Mouse (Mus musculus): ENCODE results near the gene Mlec. TPM values are rescaled to one million over a fixed set of nuclear protein-coding genes. Genes with fewer than 3 reads are reported as not detected.

The Mlec gene
- 73.6 and 80.6 TPM in 2 replicates for polyA plus RNA-seq (2016; fragmentation: Nextera tagmentation; extraction: Ambion mirVana)

DNA sequence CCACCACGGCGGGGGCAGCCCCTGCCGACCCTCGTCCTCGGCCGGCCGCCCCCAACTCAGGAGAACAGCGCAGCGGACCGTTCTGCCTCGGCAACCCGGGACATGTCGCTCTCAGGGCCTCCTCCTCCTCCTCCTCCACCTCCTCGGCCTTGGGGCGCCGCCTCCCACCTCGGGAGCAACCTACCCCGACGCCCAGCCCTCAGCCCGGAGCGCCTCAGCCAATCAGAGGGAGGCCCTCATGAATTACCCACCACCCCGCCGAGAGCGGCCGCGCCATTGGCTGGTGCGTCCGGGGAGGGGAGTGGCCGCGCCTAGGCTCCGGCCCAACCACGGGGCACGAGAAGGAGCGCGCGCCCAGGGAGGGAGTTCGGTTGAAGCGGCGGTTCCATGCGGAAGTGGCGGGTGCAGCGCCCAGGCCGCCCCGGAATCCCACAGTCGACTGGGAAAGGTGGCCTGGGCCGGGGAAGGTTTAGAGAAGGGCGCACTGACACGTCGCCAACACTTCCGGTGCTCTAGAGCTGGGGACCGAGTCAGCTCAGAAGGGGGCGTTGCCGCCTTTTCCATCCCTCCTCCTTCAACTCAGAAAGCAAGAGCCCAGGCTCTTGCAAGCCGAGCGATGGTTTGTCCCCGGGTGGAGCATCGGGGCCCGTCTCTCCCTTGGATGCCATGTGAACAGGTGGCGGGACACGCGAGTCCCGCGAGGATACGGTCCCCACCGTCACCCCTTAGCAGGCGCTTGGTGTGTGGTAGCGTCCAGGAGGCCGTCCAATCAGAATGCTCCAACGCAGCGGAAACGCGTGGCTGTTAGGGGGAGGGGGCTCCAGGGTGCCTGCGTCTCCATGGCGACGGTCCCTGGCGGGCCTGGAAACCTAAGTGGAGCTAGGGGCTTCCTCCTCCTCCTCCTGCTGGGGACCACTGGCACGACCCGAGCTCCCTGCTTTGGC, at the start of gene Mlec:
Gene Mlec (minus strand): TSS at position 140 of the 944 bp plus-strand sequence.
- H3K27ac ChIP-seq (replicated peaks) = peak within 1 kb of the TSS; percentile 97
- H3K4me3 ChIP-seq = peak within 1 kb of the TSS; percentile 78
- H3K36me3 ChIP-seq (replicated peaks) = peaks cover 18% of the 10 kb centered on the region
- no peaks in the 10 kb centered on the region for H3K27me3 ChIP-seq (replicated peaks; ENCODE audit: low read depth, poor library complexity, severe bottlenecking)
- under 1% methylated on average over 78 of the region's 78 CpGs for WGBS
- no peaks in the 10 kb centered on the region for H3K9me3 ChIP-seq
- peaks cover 75% of the 10 kb centered on the region for H3K4me1 ChIP-seq
- peak; percentile 100 for DNase-seq (ENCODE audit: low spot score)

DNA sequence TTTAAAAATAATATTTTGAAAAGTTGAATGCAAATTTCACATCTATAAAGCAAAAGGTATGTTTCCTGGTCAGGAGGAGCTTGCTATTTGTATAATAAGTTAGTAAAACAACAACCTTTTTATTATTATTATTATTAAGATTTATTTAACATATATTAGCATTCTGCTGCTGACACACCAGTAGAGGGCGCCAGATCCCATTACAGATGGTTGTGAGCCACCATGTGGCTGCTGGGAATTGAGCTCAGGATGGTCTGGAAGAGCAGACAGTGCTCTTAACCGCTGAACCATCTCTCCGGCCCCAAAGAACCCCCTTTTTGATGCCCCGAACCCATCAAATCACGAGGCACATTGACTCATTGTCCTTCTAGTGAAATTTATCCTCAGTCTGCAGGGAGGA, 49.3 kb upstream of the Mlec start:
- 54% methylated on average over 5 of the region's 5 CpGs for whole genome bisulfite sequencing
- H3K27me3 ChIP-seq (replicated peaks; ENCODE audit: low read depth, poor library complexity, severe bottlenecking) = peaks cover 56% of the 10 kb centered on the region
- H3K4me1 ChIP-seq = peaks cover 26% of the 10 kb centered on the region
- no peak for DNase-seq (ENCODE audit: low spot score)
- no peaks in the 10 kb centered on the region for H3K9me3 ChIP-seq
- no peak overlapping the region for H3K4me3 ChIP-seq
- no peak overlapping the region for H3K27ac ChIP-seq (replicated peaks)
- no peaks in the 10 kb centered on the region for H3K36me3 ChIP-seq (replicated peaks)

DNA sequence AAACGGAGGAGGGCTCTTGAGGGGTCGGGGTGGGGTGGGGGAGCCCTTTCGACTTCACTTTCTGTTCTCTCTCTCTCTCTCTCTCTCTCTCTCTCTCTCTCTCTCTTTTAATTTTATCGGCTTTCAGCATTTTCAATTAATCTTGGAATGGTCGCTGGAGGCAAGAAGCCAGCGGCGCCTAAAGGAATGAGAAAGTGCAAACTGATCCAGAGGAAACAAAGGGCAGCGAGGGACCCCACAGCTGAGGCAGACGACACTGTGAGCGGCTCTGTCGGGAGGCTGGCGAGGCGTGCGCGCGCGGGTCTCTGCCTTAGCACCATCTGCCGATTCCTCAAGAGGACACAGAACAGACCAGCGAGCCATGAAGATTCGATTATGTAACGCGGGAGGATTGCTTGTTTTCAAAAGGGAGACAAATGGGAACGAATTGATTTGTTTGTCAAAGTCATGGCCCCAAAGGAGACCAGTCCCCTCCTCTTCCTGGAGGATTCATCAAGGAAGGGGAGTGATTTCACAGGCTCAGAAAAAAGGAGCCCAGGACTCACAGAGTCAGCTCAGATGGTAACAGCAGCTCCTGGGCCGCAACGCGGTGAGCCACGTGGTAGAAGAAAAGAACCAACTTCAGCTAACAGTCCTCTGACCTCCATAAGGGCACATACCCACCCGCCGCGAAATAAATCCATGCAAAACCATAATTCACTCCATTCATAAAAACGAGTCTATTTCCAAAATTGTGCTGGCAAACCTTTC, 46.8 kb upstream of the Mlec start:
- peak; percentile 80 for DNase-seq (ENCODE audit: low spot score)
- H3K36me3 ChIP-seq (replicated peaks) = no peaks in the 10 kb centered on the region
- WGBS = 4% methylated on average over 31 of the region's 31 CpGs
- H3K9me3 ChIP-seq = no peaks in the 10 kb centered on the region
- peak overlapping the region; percentile 55 for H3K4me3 ChIP-seq
- H3K4me1 ChIP-seq = peaks cover 26% of the 10 kb centered on the region
- H3K27ac ChIP-seq (replicated peaks) = peak overlapping the region; percentile 82
- peaks cover 44% of the 10 kb centered on the region for H3K27me3 ChIP-seq (replicated peaks; ENCODE audit: low read depth, poor library complexity, severe bottlenecking)

DNA sequence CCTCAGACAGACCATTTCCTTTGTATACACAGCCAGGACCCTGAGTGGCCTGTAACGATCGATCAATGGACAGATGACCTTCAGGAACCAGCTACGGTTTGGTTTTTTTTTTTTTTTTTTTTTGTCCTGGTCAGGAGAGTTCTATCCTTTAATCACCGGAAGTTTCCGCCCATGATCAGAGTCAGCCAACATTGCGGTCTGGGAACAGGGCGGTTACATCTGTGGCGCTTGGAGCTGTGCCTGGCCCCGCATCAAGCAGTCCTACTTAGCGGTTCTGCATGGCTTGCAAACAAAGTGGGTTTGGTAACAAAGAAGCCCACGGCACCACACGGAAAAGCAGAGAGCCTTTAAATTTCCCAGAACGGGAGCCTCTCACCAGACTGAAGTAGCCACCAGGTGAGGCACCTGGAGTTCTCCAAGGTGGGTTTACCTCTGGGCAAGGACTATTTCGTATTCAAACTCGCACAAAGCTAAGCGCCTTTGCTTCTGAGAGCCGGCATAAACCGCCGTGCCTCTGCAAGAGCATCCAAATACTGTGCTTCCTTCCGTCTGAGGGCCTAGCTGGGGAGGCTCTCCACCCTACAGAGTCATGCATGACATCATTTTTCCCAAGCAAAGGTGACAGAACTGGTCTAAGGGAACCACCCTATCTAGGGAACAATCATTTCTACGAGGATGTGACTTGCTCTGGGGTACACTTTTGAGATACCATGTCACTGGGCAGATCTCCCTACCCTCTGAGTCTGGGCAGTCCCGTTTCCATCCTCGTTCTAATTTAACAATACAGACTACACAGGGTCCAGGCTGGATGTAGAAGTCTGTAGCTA, 46.0 kb upstream of the Mlec start:
- Histone ChIP-seq H3K27me3 (replicated peaks; ENCODE audit: low read depth, poor library complexity, severe bottlenecking) (peaks cover 44% of the 10 kb centered on the region), H3K36me3 (replicated peaks) (no peaks in the 10 kb centered on the region), H3K4me1 (peaks cover 26% of the 10 kb centered on the region), H3K9me3 (no peaks in the 10 kb centered on the region), H3K27ac (replicated peaks) (peak overlapping the region; percentile 82), H3K4me3 (peak overlapping the region; percentile 55)
- 13% methylated on average over 23 of the region's 23 CpGs for WGBS
- DNase-seq (ENCODE audit: low spot score) = peak; percentile 50

DNA sequence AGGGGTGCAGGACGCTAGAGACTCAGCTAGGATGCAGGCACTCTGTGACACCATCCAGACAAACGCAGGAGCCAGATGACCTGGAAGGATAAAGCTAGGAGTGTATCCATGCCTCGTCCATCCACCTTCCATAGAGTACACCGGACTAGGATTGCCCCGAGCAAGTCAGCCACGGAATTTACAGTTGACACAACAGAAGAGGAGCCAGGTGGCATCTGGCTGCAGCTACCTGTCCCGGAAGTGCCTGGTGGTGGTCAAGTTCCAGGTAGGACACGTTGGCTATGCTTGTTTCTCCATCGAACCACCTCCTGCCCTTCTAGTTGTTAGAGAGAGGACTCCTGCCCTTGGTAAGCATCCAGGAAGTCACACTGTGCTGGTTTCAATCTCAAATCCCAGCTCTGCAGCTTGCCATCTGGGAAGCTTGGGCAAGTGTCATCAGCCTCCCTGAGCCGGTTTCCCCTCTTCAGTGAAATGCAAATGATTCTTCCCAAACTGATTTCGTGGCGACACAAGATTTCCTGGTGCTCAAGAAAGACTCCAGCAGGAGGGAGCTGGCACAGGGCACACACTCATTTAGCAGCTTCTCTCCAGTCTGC, 36.7 kb upstream of the Mlec start:
- H3K9me3 ChIP-seq = no peaks in the 10 kb centered on the region
- H3K36me3 ChIP-seq (replicated peaks) = no peaks in the 10 kb centered on the region
- peak overlapping the region; percentile 79 for H3K4me3 ChIP-seq
- WGBS = 4% methylated on average over 12 of the region's 12 CpGs
- H3K4me1 ChIP-seq = peaks cover 45% of the 10 kb centered on the region
- H3K27me3 ChIP-seq (replicated peaks; ENCODE audit: low read depth, poor library complexity, severe bottlenecking) = peaks cover 77% of the 10 kb centered on the region
- H3K27ac ChIP-seq (replicated peaks) = peak overlapping the region; percentile 75; the same call in 1 of the 2 replicates
- no peak for DNase-seq (ENCODE audit: low spot score)

DNA sequence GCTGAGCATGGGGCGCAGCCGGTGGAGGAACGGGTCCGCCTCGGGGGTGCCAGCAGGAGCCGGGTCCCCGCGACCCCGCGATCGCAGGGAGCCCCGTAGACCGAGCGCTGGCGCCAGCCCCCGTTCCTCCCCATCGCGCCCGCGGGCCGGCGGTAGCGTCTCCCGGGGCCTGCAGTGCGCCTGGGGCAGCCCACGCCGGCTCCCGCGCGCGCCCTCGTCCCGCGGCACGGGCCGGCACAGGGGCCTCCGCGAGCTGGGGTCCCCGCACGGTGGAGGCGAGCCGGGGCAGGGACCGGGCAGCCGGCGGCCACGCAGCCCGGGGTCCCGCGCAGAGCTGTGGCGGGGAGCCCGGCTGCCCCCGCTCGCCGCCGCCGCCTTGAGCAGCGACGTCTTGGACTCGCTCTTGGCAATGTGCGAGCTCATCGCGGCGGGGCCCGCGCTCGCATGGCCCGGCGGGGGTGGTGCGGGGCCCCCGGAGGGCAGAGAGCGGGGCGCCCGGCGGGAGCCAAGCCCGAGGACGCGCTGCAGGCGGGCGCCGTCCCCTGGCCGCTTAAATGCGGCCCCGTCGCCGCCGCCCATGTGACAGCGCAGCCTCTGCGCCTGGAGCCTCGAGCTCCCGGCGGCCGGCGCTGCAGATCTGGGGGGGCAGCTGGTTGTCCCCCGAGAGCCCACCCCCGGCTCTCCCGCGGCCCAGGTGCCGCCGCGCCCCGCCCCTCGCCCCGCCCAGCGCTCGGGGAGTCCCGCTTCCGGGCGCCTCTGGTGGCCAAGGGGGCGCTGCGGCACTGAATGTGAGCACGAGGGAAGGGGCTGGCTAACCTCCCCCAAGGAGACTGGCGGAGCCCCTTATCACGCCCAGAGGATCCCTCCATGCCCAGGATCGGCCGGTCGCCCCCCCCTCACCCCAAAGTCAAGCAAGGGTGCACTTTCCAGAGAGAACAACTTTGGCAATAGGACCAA, 36.0 kb upstream of the Mlec start, which contains the start of gene Cabp1:
Gene Cabp1 (minus strand): TSS at position 713 of the 957 bp plus-strand sequence.
- peak within 1 kb of the TSS; percentile 75 for H3K27ac ChIP-seq (replicated peaks)
- H3K9me3 ChIP-seq = no peaks in the 10 kb centered on the region
- no peaks in the 10 kb centered on the region for H3K36me3 ChIP-seq (replicated peaks)
- under 1% methylated on average over 115 of the region's 116 CpGs for WGBS
- H3K4me1 ChIP-seq = peaks cover 49% of the 10 kb centered on the region
- DNase-seq (ENCODE audit: low spot score) = peak; percentile 84
- H3K4me3 ChIP-seq = peak within 1 kb of the TSS; percentile 79
- H3K27me3 ChIP-seq (replicated peaks; ENCODE audit: low read depth, poor library complexity, severe bottlenecking) = peaks cover 84% of the 10 kb centered on the region

DNA sequence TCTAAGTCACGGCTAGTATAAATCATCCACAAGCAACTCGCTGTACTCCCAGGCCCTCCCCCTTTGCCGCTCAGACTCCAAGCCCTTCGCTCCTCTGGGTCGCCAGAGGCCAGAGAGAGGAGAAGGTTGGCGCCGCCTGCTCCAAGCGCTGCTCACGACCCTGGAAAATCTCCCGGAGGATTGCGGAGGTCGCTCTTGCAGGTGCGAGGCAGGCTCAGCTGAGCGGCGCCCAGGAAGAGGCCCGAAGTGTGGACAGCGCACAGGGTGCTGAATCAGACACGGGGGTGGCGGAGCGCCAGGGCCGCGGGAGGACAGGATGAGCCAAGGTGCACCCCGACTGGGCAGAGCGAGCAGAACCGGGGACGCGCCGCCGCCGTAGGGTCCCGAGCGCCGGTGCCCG, 35.2 kb upstream of the Mlec start:
- Histone ChIP-seq H3K36me3 (replicated peaks) (no peaks in the 10 kb centered on the region), H3K4me3 (peak overlapping the region; percentile 79), H3K27me3 (replicated peaks; ENCODE audit: low read depth, poor library complexity, severe bottlenecking) (peaks cover 89% of the 10 kb centered on the region), H3K4me1 (peaks cover 49% of the 10 kb centered on the region), H3K9me3 (no peaks in the 10 kb centered on the region), H3K27ac (replicated peaks) (peak overlapping the region; percentile 75)
- peak; percentile 69 for DNase-seq (ENCODE audit: low spot score)
- WGBS = under 1% methylated on average over 34 of the region's 34 CpGs

DNA sequence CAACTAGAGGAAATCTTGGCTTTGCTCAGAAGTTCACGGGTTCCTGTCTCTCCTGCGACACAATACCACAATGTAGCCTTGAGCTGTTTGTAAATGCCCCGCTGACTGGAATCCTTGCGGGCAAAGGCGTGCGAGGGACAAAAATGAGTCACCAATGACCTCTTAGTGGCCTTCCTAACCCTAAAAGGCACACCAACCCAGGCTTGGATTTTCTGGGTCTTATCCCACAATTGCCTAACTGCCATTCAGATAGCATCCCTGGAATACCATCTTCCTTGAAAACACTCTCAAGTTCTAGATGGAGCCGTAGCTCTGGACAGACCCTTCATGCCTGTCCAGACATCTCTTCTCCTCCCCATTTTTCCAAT, 34.8 kb upstream of the Mlec start:
- Histone ChIP-seq H3K4me3 (peak overlapping the region; percentile 79), H3K27ac (replicated peaks) (no peak overlapping the region), H3K36me3 (replicated peaks) (no peaks in the 10 kb centered on the region), H3K9me3 (no peaks in the 10 kb centered on the region), H3K27me3 (replicated peaks; ENCODE audit: low read depth, poor library complexity, severe bottlenecking) (peaks cover 94% of the 10 kb centered on the region), H3K4me1 (peaks cover 50% of the 10 kb centered on the region)
- WGBS = 9% methylated on average over 7 of the region's 7 CpGs
- peak; percentile 27 for DNase-seq (ENCODE audit: low spot score)

DNA sequence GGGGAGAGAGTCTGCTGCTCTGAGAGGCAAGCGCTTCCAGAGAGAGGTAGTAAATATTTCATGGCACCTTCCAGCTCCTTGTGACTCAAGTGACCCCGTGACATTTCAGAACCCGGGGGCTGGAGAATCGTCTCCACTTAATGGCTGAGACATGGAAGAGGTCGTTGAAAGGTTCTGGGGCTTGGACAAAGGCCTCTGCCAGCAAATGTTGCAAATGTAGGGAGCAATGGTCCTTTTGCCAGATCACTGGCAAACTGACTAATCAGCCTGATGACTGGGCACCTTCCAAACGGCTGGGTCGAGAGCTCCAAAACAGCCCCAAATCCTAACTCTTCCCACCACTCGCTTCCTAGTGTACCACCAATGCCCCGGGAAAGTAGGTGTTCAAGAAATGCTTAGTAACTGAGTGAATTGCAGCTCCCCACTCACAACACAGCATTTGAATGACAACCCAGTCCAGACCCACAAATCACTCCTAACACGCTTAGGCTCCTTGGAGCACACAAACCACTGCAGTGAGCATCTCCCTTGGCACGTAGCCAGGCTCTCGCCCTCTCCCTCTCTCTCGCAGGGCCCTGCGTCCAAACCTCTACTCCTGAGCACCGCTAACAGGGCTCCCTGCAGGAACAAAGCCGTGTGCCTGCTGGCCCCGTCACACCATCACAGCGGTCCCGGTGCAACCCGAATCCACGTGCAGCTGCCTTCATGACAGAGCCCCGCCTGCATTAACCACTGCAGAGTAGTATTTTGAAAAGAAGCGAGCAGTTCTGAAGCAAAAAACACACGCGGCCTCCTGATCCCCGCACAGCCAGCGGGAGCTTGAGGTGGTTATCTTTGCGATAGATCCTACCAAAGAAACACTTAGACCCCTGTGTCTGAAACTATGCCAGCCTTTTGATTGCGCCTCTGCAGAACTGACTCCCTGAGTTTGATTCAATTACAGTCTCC, 34.2 kb upstream of the Mlec start:
- no peak overlapping the region; the same call in 1 of the 2 replicates for H3K27ac ChIP-seq (replicated peaks)
- peak; percentile 55 for DNase-seq (ENCODE audit: low spot score)
- H3K36me3 ChIP-seq (replicated peaks) = no peaks in the 10 kb centered on the region
- H3K4me3 ChIP-seq = peak overlapping the region; percentile 79
- peaks cover 57% of the 10 kb centered on the region for H3K4me1 ChIP-seq
- 10% methylated on average over 29 of the region's 29 CpGs for whole genome bisulfite sequencing
- peaks cover 92% of the 10 kb centered on the region for H3K27me3 ChIP-seq (replicated peaks; ENCODE audit: low read depth, poor library complexity, severe bottlenecking)
- H3K9me3 ChIP-seq = no peaks in the 10 kb centered on the region

DNA sequence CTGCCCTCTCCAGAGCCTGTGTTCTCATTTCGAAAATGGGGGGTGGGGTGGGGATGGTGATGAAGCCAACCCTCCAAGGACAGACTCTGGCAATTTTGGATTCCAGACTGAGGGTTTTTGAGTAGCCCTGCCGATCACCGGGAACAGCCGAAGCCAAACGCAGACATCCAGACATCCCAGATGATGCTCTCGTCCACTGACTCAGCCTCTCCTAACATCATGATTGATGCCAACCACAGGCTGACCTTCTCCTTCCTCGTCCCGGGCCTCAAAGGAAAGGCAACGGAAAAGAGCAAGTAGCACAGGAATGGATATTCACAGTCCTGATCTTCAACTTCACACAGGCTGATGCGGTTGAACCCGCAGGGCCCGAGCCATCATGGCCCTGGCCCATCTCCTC, 32.1 kb upstream of the Mlec start:
- Histone ChIP-seq H3K9me3 (no peaks in the 10 kb centered on the region), H3K27me3 (replicated peaks; ENCODE audit: low read depth, poor library complexity, severe bottlenecking) (peaks cover 90% of the 10 kb centered on the region), H3K36me3 (replicated peaks) (no peaks in the 10 kb centered on the region), H3K4me1 (peaks cover 78% of the 10 kb centered on the region), H3K4me3 (no peak overlapping the region), H3K27ac (replicated peaks) (no peak overlapping the region)
- no peak for DNase-seq (ENCODE audit: low spot score)
- 70% methylated on average over 12 of the region's 12 CpGs for WGBS
